Mouse (Mus musculus) right cerebral cortex, postnatal 25 days (tissue): ENCODE results near the gene Flrt1.
"Not testable (repeated sequence)": the region's sequence is repeated elsewhere in the genome, so short reads cannot be mapped to it uniquely, and the experiment has no call there.

ENCODE experiments used
- DNase-seq: peaks from one replicate; pipeline ENCODE4 v3.0.0; 2022

The Flrt1 gene

DNA sequence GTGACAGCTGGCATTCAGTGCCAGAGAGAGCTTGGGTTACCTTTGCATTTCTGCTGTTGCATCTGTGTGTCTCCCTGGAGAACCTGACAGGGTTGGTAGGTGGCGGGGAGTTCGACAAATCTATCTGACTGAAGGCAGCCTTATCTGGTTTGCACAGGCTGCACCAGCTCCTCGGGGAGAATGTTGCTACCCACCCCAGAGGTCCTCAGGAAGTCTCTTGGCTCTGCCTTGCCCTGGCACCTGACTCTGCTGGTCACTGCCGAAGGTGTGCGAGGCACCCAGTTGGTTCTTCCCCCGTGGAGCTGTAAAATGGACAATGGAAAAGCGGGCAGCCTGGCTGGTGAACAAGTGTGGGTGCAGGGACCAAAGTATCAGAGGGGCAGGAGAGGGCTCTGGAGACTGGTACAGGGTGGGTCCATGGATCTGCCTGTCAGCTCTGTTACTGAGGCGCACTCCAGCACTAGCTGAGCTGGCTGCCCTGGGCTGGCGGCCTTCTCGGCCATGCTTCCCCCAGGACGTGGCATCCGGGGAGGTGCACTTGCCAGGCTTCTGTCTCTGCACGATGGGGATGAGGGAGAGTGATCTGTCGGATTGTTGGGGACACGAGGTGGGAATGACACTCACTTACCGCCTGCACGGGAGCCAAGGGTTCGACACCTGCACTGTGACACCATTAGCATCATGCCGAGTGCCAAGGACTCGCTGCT, 38.0 kb downstream of the Flrt1 start:
- no peak for DNase-seq

- DNase-seq = no peak
These were observed 38.6 kb downstream of the Flrt1 start for GRCm38 (mm10) chr19:7066828-7067342.

DNA sequence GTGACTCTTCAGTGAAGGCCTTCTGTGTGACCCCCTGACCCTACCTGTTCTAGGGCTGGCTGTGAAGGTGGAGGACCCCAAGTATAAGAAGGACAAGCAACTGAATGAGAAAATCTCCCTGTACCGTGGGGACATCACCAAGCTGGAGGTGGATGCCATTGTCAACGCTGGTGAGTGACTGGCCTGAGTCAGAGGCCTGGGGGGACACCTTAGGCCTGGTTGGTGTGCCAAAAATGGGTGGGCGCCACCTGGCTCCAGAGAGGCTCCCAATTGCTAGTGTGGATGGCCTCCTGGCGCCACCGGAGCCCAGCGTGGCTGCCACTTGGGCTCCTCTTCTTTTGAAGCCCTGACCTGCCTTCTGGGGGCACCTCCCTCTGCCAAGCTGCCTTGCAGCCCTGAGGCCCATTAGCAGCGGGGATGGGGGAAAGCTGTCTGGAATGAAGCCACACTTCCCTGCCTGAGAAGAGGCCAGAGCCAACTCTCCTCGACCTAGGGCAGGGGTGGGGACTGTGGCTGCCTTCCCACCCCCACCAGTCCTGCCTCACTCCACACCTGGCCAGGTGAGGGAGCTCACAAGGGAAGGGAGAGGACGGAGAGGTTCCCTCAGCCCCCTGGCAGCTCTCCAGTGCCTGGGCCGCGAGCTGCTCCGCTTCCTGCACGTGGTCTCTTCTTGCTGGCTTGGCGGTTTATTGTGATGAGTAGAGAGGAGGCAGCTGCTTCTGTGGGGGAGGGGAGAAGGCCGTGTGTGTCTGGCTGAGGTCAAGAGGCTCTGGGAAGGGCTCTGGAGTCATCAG, 39.3 kb downstream of the Flrt1 start:
- DNase-seq = no peak

DNA sequence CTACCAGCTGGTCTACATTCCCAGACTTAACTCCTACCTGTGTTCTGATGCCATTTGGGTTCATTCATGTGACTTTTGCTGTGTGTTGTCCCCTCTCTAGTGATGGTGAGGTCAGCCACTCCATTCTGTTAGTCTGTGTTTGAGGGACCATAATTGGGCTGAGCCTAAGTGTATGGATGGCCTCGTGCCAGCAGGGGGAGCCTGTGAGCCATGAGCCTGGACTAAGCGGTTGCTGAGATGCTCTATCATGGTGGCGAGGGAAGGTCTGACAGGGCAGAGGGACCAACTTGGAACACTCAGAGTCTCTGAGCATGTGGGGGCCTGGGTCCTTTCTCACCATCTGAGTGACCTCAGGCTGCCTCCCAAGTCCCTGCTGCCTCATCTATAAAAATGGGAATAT, 41.0 kb downstream of the Flrt1 start:
- peak; percentile 79 for DNase-seq

- no peak for DNase-seq
These were observed 42.6 kb downstream of the Flrt1 start for GRCm38 (mm10) chr19:7062916-7063315.

GRCm38 (mm10) chr19:7062110-7062509, 43.4 kb downstream of the Flrt1 start:
- DNase-seq = no peak

- no peak for DNase-seq
These were observed 47.0 kb downstream of the Flrt1 start for GRCm38 (mm10) chr19:7058541-7058940.

GRCm38 (mm10) chr19:7057722-7058207, 47.8 kb downstream of the Flrt1 start:
- DNase-seq = peak; percentile 63

- no peak for DNase-seq
These were observed 48.3 kb downstream of the Flrt1 start for GRCm38 (mm10) chr19:7057126-7057721.

DNA sequence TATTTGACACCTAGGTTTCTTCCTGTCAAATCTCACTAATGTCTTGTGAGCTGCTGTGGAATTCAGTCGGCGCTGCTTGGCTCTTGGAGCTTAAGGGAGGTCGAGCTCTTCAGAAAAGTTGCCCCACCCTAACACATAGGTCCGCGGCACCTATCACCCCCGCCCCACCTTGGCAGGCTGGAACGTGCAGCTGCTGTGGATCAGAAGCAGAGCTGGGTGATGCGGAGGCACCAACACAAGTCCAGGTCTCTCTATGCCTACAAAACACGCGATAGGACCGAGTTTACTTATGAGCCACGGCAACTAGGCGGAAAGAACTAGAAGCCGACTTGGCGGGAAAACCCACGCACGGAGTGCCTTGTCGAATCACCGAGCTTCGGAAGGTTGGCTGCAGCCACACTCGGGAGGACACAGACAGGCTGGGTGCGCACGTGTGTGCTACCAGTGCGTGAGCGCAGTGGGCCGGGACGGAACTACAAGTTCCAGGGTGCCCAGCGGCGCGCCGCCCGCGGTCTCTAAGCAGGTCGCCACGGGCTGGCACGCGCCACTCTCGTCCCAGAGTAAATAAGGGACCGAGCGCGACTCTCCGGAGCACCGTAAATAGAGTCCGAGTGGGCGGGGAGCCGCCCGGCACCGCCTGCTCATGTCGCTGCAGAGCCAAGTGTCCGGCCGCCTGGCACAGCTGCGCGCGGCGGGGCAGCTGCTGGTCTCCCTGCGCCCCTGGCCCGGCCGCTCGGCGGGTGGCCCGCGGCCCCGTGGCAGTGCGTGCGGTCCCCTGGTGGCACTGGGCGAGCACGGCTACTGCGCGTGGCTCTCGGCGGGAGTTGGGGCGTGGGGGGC, 49.1 kb downstream of the Flrt1 start, which contains the start of gene Macrod1:
TSS of gene Macrod1 (plus strand) at position 563 of the 840 bp plus-strand sequence.
- DNase-seq = peak; percentile 83

DNA sequence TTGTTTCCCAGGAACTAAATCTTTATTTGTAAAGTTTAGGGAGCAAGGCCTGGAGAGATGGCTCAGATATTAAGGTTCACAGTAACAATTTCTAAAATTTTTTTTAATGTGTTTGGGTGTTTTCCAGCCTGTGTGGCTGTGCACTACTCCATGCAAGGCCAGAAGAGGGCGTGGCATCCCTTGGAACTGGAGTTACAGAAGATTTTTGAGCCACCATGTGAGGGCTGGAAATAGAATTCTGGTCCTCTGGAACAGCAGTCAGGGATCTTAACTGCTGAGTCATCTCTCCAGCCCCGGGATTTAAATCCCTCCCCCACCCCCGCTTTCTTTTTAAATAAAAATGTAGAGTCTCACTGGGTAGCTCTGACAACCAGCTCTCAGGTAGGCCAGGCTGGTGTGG, 50.4 kb downstream of the Flrt1 start:
- no peak for DNase-seq

GRCm38 (mm10) chr19:7054772-7055171, 50.8 kb downstream of the Flrt1 start:
- DNase-seq = no peak

- DNase-seq = not testable (repeated sequence)
These were observed 52.1 kb downstream of the Flrt1 start for GRCm38 (mm10) chr19:7053382-7053781.

GRCm38 (mm10) chr19:7044706-7045105, 60.8 kb downstream of the Flrt1 start:
- no peak for DNase-seq

- no peak for DNase-seq
These were observed 61.2 kb downstream of the Flrt1 start for GRCm38 (mm10) chr19:7044279-7044678.
